Mouse (Mus musculus): ENCODE measurements at regions not wholly inside any gene's neighbourhood (a gene's known extent, or its start where the extent isn't known, plus 50 kb on each side); places are given as distances from the start of the nearest gene placed in this dataset.
"Not testable (repeated sequence)": the region's sequence is repeated elsewhere in the genome, so short reads cannot be mapped to it uniquely, and the experiment has no call there.

DNA sequence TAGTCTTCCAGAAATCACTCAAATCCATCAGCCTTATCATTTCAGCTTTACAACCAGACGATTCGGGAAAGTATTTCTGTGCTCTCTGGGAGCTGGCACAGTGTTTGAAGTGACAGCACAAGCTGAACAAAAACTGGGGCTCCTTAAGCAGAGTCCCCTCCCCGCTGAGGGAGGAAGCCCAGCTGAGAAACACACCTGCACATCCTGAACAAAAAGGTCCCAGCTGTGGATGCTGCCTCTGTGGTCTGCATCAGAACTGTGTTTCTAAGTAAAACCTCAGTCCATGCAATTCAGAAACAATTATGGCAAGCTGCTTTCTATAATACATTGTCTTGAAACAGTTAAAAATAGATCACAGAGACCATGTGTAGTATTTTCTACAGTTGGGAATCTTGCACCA lies 368.3 kb upstream of the Olfr1507 start:
- TF ChIP-seq CTCF (conservative IDR thresholded peaks at IDR 0.05 in 1 of 2, IDR thresholded peaks at IDR 0.05 in 1 of 2; ENCODE audit: low read depth in 2 of 2, low read length in 2 of 2); GABPA (IDR thresholded peaks at IDR 0.05; ENCODE audit: insufficient replicate concordance, low read depth, low read length); CHD1 (IDR thresholded peaks at IDR 0.05; ENCODE audit: low read depth, low read length); SIN3A (IDR thresholded peaks at IDR 0.05; ENCODE audit: low read length); HCFC1 (IDR thresholded peaks at IDR 0.05; ENCODE audit: low read depth, low read length); POLR2AphosphoS2 (IDR thresholded peaks at IDR 0.05; ENCODE audit: low read depth, low read length); POLR2A (IDR thresholded peaks at IDR 0.05; ENCODE audit: low read depth, low read length); MAFK (IDR thresholded peaks at IDR 0.05; ENCODE audit: insufficient replicate concordance, low read length); TCF12 (IDR thresholded peaks at IDR 0.05; ENCODE audit: low read depth, low read length); UBTF (IDR thresholded peaks at IDR 0.05; ENCODE audit: low read depth, low read length); MYC (IDR thresholded peaks at IDR 0.05; ENCODE audit: low read depth, low read length); JUND (conservative IDR thresholded peaks at IDR 0.05; ENCODE audit: low read depth, low read length); ZKSCAN1 (IDR thresholded peaks at IDR 0.05; ENCODE audit: borderline replicate concordance, low read depth, low read length): not testable (repeated sequence)
